Mouse (Mus musculus): ENCODE measurements around the gene Klc3. TPM values are rescaled to one million over a fixed set of nuclear protein-coding genes. Genes with fewer than 3 reads are reported as not detected.

The Klc3 gene
- polyA plus RNA-seq, 1 experiment from 2014 or later = 2.8 TPM

- WGBS = 89% methylated on average over 6 of the region's 6 CpGs
- Histone ChIP-seq H3K9me3 (no peaks in the 10 kb centered on the region), H3K27me3 (peaks cover 14% of the 10 kb centered on the region), H3K36me3 (replicated peaks) (peaks cover 70% of the 10 kb centered on the region), H3K4me3 (replicated peaks) (no peak overlapping the region), H3K4me2 (no peak overlapping the region), H3K4me1 (no peaks in the 10 kb centered on the region; the same call in 1 of the 2 replicates), H3K9ac (no peak overlapping the region), H3K27ac (no peak overlapping the region)
- no peak for ATAC-seq (ENCODE audit: low FRiP score)
Observed at GRCm38 (mm10) chr7:19426888-19427287, 23.0 kb upstream of the Klc3 start.

GRCm38 (mm10) chr7:19426349-19426748 lies 22.4 kb upstream of the Klc3 start:
- Histone ChIP-seq H3K4me3 (replicated peaks) (no peak overlapping the region), H3K27me3 (peaks cover 18% of the 10 kb centered on the region), H3K4me2 (no peak overlapping the region), H3K9ac (no peak overlapping the region), H3K36me3 (replicated peaks) (peaks cover 64% of the 10 kb centered on the region), H3K4me1 (peaks cover 3% of the 10 kb centered on the region; the same call in 1 of the 2 replicates), H3K27ac (no peak overlapping the region), H3K9me3 (no peaks in the 10 kb centered on the region)
- no peak for ATAC-seq (ENCODE audit: low FRiP score)
- 66% methylated on average over 6 of the region's 6 CpGs for WGBS

- ATAC-seq (ENCODE audit: low FRiP score) = no peak
- peaks cover 43% of the 10 kb centered on the region for H3K36me3 ChIP-seq (replicated peaks)
- no peak overlapping the region for H3K4me2 ChIP-seq
- no peak overlapping the region for H3K9ac ChIP-seq
- H3K4me1 ChIP-seq = peaks cover 11% of the 10 kb centered on the region
- no peak overlapping the region for H3K27ac ChIP-seq
- no peaks in the 10 kb centered on the region for H3K9me3 ChIP-seq
- 74% methylated on average over 4 of the region's 4 CpGs for WGBS
- H3K27me3 ChIP-seq = peaks cover 41% of the 10 kb centered on the region
- H3K4me3 ChIP-seq (replicated peaks) = no peak overlapping the region
Observed at GRCm38 (mm10) chr7:19424051-19424450, 20.1 kb upstream of the Klc3 start.

GRCm38 (mm10) chr7:19423083-19423482 lies 19.2 kb upstream of the Klc3 start:
- H3K9ac ChIP-seq = no peak overlapping the region

GRCm38 (mm10) chr7:19420821-19421636 lies 17.1 kb upstream of the Klc3 start:
- H3K9ac ChIP-seq = peak overlapping the region; percentile 33; the same call in 1 of the 2 replicates
- peaks cover 70% of the 10 kb centered on the region for H3K27me3 ChIP-seq
- peak overlapping the region; percentile 72 for H3K4me2 ChIP-seq
- H3K9me3 ChIP-seq = no peaks in the 10 kb centered on the region
- 14% methylated on average over 43 of the region's 43 CpGs for WGBS
- H3K4me1 ChIP-seq = peaks cover 11% of the 10 kb centered on the region
- peak overlapping the region; percentile 43 for H3K4me3 ChIP-seq (replicated peaks)
- H3K36me3 ChIP-seq (replicated peaks) = peaks cover 13% of the 10 kb centered on the region
- peak; percentile 97 for ATAC-seq (ENCODE audit: low FRiP score)
- H3K27ac ChIP-seq = no peak overlapping the region

More at GRCm38 (mm10) chr7:19423083-19423482, 19.2 kb upstream of the Klc3 start:
- Histone ChIP-seq H3K4me2 (no peak overlapping the region), H3K27me3 (peaks cover 51% of the 10 kb centered on the region), H3K4me1 (peaks cover 11% of the 10 kb centered on the region), H3K27ac (no peak overlapping the region), H3K4me3 (replicated peaks) (no peak overlapping the region), H3K9me3 (no peaks in the 10 kb centered on the region), H3K36me3 (replicated peaks) (peaks cover 33% of the 10 kb centered on the region)
- no peak for ATAC-seq (ENCODE audit: low FRiP score)
- WGBS = 89% methylated on average over 3 of the region's 3 CpGs

GRCm38 (mm10) chr7:19420121-19420520 lies 16.2 kb upstream of the Klc3 start:
- no peak overlapping the region for H3K9ac ChIP-seq
- peaks cover 4% of the 10 kb centered on the region for H3K36me3 ChIP-seq (replicated peaks)
- peaks cover 78% of the 10 kb centered on the region for H3K27me3 ChIP-seq
- no peaks in the 10 kb centered on the region for H3K9me3 ChIP-seq
- H3K27ac ChIP-seq = no peak overlapping the region
- no peak for ATAC-seq (ENCODE audit: low FRiP score)
- H3K4me1 ChIP-seq = peaks cover 11% of the 10 kb centered on the region
- 8% methylated on average over 28 of the region's 28 CpGs for WGBS
- H3K4me3 ChIP-seq (replicated peaks) = no peak overlapping the region
- no peak overlapping the region for H3K4me2 ChIP-seq

GRCm38 (mm10) chr7:19416590-19416989 lies 12.7 kb upstream of the Klc3 start:
- no peak for ATAC-seq (ENCODE audit: low FRiP score)
- peaks cover 11% of the 10 kb centered on the region for H3K4me1 ChIP-seq
- H3K4me2 ChIP-seq = no peak overlapping the region
- no peaks in the 10 kb centered on the region for H3K36me3 ChIP-seq (replicated peaks)
- H3K27ac ChIP-seq = no peak overlapping the region
- H3K27me3 ChIP-seq = peaks cover 61% of the 10 kb centered on the region
- 0 out of 2 replicates have a peak, but pooled peaks cover 4% of the 10 kb centered on the region for H3K9me3 ChIP-seq
- no peak overlapping the region for H3K9ac ChIP-seq
- WGBS = 85% methylated on average over 15 of the region's 15 CpGs
- H3K4me3 ChIP-seq (replicated peaks) = no peak overlapping the region

GRCm38 (mm10) chr7:19413525-19413924 lies 9.6 kb upstream of the Klc3 start:
- Histone ChIP-seq H3K36me3 (replicated peaks) (no peaks in the 10 kb centered on the region), H3K4me3 (replicated peaks) (no peak overlapping the region), H3K27me3 (peaks cover 42% of the 10 kb centered on the region), H3K4me2 (no peak overlapping the region), H3K9ac (no peak overlapping the region), H3K9me3 (0 out of 2 replicates have a peak, but pooled peaks cover 4% of the 10 kb centered on the region), H3K27ac (no peak overlapping the region), H3K4me1 (no peaks in the 10 kb centered on the region)
- ATAC-seq (ENCODE audit: low FRiP score) = no peak
- WGBS = 86% methylated on average over 3 of the region's 3 CpGs

- Histone ChIP-seq H3K36me3 (replicated peaks) (no peaks in the 10 kb centered on the region), H3K9me3 (0 out of 2 replicates have a peak, but pooled peaks cover 4% of the 10 kb centered on the region), H3K4me3 (replicated peaks) (no peak overlapping the region), H3K4me2 (no peak overlapping the region), H3K27ac (no peak overlapping the region), H3K9ac (no peak overlapping the region), H3K4me1 (no peaks in the 10 kb centered on the region), H3K27me3 (peaks cover 29% of the 10 kb centered on the region)
- WGBS = 83% methylated on average over 5 of the region's 5 CpGs
- no peak for ATAC-seq (ENCODE audit: low FRiP score)
Observed at GRCm38 (mm10) chr7:19411783-19412182, 7.9 kb upstream of the Klc3 start.

GRCm38 (mm10) chr7:19410766-19411344 lies 7.0 kb upstream of the Klc3 start:
- Histone ChIP-seq H3K9ac (no peak overlapping the region), H3K27ac (no peak overlapping the region), H3K4me1 (no peaks in the 10 kb centered on the region), H3K9me3 (0 out of 2 replicates have a peak, but pooled peaks cover 4% of the 10 kb centered on the region), H3K27me3 (peaks cover 30% of the 10 kb centered on the region; the same call in 1 of the 2 replicates), H3K4me2 (no peak overlapping the region), H3K4me3 (replicated peaks) (no peak overlapping the region), H3K36me3 (replicated peaks) (no peaks in the 10 kb centered on the region)
- 85% methylated on average over 11 of the region's 11 CpGs for WGBS
- ATAC-seq (ENCODE audit: low FRiP score) = no peak

- 68% methylated on average over 6 of the region's 6 CpGs for WGBS
- H3K27ac ChIP-seq = no peak overlapping the region
- ATAC-seq (ENCODE audit: low FRiP score) = no peak
- no peak overlapping the region for H3K4me3 ChIP-seq (replicated peaks)
- no peak overlapping the region for H3K4me2 ChIP-seq
- H3K9ac ChIP-seq = no peak overlapping the region
- peaks cover 33% of the 10 kb centered on the region for H3K27me3 ChIP-seq
- H3K36me3 ChIP-seq (replicated peaks) = no peaks in the 10 kb centered on the region
- H3K9me3 ChIP-seq = 0 out of 2 replicates have a peak, but pooled peaks cover 4% of the 10 kb centered on the region
- H3K4me1 ChIP-seq = peaks cover 4% of the 10 kb centered on the region; the same call in 1 of the 2 replicates
Observed at GRCm38 (mm10) chr7:19409753-19410152, 5.8 kb upstream of the Klc3 start.

- peaks cover 65% of the 10 kb centered on the region for H3K27me3 ChIP-seq
- H3K36me3 ChIP-seq (replicated peaks) = no peaks in the 10 kb centered on the region
- no peak overlapping the region for H3K27ac ChIP-seq
- 4% methylated on average over 19 of the region's 19 CpGs for WGBS
- H3K4me2 ChIP-seq = peak overlapping the region; percentile 40
- peaks cover 14% of the 10 kb centered on the region for H3K4me1 ChIP-seq
- peaks cover 4% of the 10 kb centered on the region; the same call in 1 of the 2 replicates for H3K9me3 ChIP-seq
- no peak overlapping the region for H3K9ac ChIP-seq
- H3K4me3 ChIP-seq (replicated peaks) = no peak overlapping the region
- peak; percentile 73 for ATAC-seq (ENCODE audit: low FRiP score)
Observed at GRCm38 (mm10) chr7:19405417-19405816, 1.5 kb upstream of the Klc3 start.

Data from forebrain, embryonic 12.5 days (tissue).